ENCODE assay signal across 12 mouse cellular contexts in the genomic region with DNA sequence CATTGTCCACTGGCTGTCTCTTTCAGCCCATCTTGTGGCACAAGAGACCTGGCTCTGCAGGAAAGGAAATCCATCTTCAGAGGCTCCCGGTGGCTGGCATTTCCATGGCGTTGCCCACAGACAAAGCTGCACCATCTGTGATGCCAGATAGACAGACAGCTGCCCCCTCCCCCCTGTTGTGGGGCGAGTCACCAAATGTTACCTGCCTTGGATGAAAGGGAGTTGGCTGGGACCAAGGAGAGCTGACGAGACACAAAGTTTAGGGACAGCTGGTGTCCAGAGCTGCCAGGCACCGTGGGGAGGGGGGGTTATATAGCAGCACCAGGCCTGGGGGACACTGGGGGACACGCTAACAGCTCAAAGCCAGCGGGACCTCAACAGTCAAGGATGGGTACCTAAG.
DNase-seq lines count a peak whose midpoint lies in the region; ATAC-seq lines count a peak whose summit lies in the region.
"Had no signal": no experiment of that assay in that cellular context is flagged by ENCODE, and none has a peak within 500 bp of the region (broad histone marks: within the 10 kb centered on the region; RNA-seq: fewer than 3 reads in every experiment).

No protein-coding gene starts in this region.

- peak overlapping the region; percentile 94 for H3K27ac ChIP-seq in forebrain, embryonic 15.5 days (replicated peaks)
- no peak overlapping the region for H3K27ac ChIP-seq in kidney, embryonic 16.5 days (ENCODE audit: low read length)
- H3K27ac ChIP-seq: midbrain, embryonic 12.5 days had no signal

- ATAC-seq in forebrain, embryonic 15.5 days (replicated peaks): peak; percentile 61
- no peak for ATAC-seq in kidney, embryonic 16.5 days (ENCODE audit: low FRiP score, low TSS enrichment)

- peak; percentile 30 for DNase-seq in retina, postnatal 1 day
- DNase-seq in retina, embryonic 14.5 days (ENCODE audit: low spot score): no peak
- peak; percentile 72 to 89 for DNase-seq in layer of hippocampus, adult 18-20 months (ENCODE audit: low spot score in 2 of 2)
- DNase-seq in lung, postnatal 36 days: no peak
- no peak for DNase-seq in right cerebral cortex, postnatal 36 days (ENCODE audit: low spot score in 2 of 2)
- DNase-seq: gastrocnemius, postnatal 25 days; liver; right cerebral cortex, postnatal 14 days; thymus, postnatal 14 days had no signal

- H3K36me3 ChIP-seq in forebrain, embryonic 15.5 days: no peaks in the 10 kb centered on the region
- no peaks in the 10 kb centered on the region for H3K36me3 ChIP-seq in kidney, embryonic 16.5 days (ENCODE audit: insufficient read depth, low read length)
- H3K36me3 ChIP-seq: midbrain, embryonic 12.5 days had no signal

- H3K9me3 ChIP-seq in forebrain, embryonic 15.5 days: no peaks in the 10 kb centered on the region
- no peaks in the 10 kb centered on the region for H3K9me3 ChIP-seq in kidney, embryonic 16.5 days (ENCODE audit: low read length)
- H3K9me3 ChIP-seq: midbrain, embryonic 12.5 days had no signal

- no peak overlapping the region for H3K4me2 ChIP-seq in forebrain, embryonic 15.5 days (replicated peaks)
- no peak overlapping the region for H3K4me2 ChIP-seq in kidney, embryonic 16.5 days (replicated peaks; ENCODE audit: low read depth, low read length)
- H3K4me2 ChIP-seq: midbrain, embryonic 12.5 days had no signal

- H3K9ac ChIP-seq in forebrain, embryonic 15.5 days (replicated peaks): no peak overlapping the region
- H3K9ac ChIP-seq in kidney, embryonic 16.5 days (replicated peaks; ENCODE audit: low read length): no peak overlapping the region
- H3K9ac ChIP-seq: midbrain, embryonic 12.5 days had no signal

- H3K4me1 ChIP-seq in forebrain, embryonic 15.5 days: peaks cover 44% of the 10 kb centered on the region
- peaks cover 12% of the 10 kb centered on the region for H3K4me1 ChIP-seq in kidney, embryonic 16.5 days (ENCODE audit: insufficient read depth, low read length)

- H3K4me3 ChIP-seq in forebrain, embryonic 15.5 days: no peak overlapping the region
- H3K4me3 ChIP-seq in kidney, embryonic 16.5 days (ENCODE audit: low read length): no peak overlapping the region
- H3K4me3 ChIP-seq: midbrain, embryonic 12.5 days had no signal

- H3K27me3 ChIP-seq in forebrain, embryonic 15.5 days: no peaks in the 10 kb centered on the region
- no peaks in the 10 kb centered on the region for H3K27me3 ChIP-seq in kidney, embryonic 16.5 days (ENCODE audit: insufficient read depth, low read length)
- H3K27me3 ChIP-seq: midbrain, embryonic 12.5 days had no signal

- WGBS in forebrain, embryonic 15.5 days: 47% methylated on average over 7 of the region's 7 CpGs
- 68% methylated on average over 7 of the region's 7 CpGs for WGBS in kidney, embryonic 16.5 days

Comparison
In these comparisons a context has a peak if more than half of its experiments do, and no peak if none do; other contexts are left out.
1. DNase-seq: peak in retina, postnatal 1 day (single experiment) and layer of hippocampus, adult 18-20 months (2 of 2); none in retina, embryonic 14.5 days (single experiment), lung, postnatal 36 days (single experiment) and right cerebral cortex, postnatal 36 days (0 of 2).